Mouse (Mus musculus) retina, postnatal 7 days (tissue): ENCODE measurements around the gene Sufu.

ENCODE experiments used
- DNase-seq: peaks from one replicate; pipeline ENCODE4 v3.0.0-alpha.2; 2012; ENCODE audit warnings: low read depth, low spot score

The Sufu gene

DNA sequence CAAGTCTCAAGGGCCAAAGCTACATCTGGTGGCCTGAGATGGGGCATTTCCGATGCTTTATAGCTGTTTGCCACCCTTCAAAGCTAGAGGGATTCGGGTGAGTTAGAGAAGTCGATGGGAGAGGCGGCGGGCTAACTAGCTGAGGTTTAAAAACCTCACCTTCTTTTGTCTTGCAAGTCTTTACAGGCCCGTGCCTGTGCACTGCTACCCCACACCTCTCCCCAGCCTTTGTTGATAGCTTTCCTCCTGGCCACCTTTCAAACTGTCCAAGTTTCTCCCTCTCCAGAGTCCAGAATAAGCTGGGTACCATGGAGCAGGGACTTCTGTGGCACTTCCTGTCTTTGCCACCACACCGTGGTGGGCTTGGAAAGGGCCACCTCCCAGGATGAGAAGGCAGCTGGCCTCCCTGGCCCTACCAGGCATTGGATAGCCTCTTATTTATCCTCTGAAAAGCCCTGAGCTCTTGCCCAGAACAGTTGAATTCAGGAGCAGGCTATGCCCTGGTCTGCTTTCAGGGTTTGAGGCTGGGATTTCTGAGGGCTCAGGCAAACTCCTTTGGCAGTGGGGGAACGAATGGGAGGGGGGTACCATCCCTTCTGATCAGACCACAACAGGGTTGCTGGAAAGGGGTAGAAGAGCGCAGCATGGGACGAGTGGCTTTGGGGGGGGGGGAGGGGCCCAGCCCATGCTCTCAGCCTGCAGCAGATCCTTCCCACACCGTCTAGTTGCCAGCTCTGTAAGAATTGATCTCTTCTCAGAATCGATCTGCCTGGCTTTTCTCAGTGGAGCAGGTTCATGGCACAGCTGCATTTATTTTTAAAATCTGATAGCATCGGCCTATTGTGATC, 133.1 kb downstream of the Sufu start:
- DNase-seq: no peak

DNA sequence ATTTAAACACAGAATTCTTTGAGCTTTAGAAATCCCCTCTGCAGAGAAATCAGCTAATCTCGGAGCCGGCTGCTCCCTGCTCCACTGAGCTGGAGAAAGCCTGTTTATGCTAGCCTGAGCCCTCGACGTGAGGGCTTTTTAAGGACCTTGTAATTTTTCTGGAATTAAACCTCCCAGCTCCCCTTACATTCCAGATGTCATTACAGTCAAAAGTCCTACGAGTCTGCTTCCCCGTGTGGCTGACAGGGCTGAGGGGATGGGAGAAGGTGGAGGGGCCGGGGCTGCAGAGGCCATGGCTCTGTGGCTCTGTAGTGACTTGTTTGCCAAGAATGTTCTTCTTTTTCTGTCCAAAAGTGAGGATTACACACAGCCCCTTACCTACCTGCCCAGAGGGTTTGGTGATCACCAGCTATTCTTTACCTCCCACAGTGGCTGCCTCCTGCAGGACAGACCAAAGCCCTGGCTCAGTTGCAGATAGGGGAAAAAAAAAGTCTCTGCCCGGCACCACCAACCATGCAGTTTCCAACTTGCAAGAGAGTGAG, 133.8 kb downstream of the Sufu start:
- no peak for DNase-seq

DNA sequence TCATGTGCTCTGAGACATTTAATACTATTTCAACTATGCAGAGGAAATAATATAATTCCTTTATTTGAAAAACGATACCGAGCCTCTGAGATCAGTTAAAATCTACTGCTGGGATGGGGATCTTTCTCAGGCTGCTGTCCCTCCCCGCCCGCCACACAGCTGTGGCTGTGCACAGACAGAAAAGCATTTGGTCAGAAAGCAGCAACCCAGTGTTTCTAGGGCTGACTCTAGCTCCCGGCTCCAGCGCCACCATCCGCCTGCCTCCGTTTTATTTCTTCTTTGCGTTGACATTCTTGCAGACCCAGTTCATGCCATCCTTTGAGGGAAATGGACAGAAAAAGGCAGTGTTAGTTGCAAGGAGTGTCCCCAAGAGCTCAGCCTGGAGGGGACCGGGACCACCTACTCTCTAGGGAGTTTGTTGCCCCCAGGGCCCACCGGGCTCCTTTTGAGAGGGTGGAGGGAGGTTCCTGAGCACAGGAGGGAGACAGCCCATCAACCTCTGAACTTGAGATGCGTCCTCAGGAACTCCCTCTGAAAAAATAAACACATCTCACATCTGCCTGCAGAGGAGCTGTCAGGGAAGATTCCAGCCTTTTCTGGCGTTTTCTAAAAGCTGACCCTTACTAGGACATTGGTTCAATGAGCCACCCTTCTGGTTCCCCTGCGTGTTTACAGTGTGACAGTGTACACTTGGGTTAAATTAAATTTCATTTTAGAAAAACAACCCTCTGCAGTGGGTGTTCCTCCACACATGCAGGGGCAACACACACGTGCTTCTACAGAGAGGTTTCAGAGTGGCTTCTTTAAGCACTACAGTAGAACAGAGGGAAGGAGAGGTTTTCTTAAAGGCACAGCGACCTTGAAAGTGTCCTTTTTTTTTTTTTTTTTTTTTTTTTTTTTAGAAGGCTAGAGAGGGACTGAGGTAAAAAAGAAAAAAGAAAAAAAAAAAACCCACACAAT, 134.7 kb downstream of the Sufu start:
- DNase-seq: no peak

DNA sequence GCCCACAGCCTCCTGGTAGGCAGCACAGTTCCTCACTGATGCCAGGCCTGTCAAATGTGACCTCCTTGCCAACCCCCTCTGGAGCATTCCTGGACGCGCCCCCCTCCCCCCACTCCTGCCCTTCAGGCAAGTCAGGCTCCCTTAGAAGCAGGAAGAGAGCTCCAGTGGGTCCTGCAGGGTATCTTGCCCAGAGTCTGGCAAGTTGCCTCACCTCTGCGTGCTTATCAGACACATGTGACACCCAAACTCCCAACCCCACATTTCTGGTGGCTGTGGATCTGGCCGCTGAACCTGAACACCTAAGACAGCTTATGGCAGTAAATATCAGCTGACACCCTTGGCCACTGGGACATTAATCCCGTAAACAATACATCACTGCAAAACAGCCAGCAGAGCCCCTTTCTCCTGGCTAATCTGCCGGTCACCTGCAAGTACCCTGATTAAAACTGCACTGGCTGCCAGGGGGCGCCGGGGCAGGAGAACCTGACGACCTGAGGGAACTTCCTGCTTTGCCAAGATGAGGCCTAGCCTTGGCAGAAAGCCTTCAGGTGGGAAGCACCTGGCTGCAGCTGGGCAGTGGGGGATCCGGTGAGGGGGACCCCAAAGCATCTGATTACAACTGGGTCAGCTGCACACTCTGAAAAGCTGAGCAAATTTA, 135.5 kb downstream of the Sufu start:
- DNase-seq: no peak

DNA sequence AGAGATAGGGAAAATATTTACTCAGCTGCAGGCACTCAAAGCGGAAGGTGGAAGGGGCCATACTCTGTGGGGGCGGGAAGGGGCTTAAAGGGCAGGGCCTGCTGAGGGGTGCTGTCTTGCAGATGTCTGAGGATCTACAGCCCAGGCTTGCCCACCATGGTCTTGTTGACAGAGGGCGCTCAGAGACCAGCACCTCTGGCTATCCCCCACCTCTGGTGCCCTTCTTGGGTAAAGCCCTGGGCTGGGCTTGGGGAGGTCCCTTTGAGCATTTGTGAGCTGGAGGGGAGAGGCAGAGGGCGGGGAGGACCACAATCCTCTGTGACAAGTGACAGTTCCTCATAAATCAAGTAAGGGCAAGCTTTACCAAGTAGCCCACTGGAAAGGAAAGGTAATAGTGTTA, 136.4 kb downstream of the Sufu start:
- DNase-seq: no peak

DNA sequence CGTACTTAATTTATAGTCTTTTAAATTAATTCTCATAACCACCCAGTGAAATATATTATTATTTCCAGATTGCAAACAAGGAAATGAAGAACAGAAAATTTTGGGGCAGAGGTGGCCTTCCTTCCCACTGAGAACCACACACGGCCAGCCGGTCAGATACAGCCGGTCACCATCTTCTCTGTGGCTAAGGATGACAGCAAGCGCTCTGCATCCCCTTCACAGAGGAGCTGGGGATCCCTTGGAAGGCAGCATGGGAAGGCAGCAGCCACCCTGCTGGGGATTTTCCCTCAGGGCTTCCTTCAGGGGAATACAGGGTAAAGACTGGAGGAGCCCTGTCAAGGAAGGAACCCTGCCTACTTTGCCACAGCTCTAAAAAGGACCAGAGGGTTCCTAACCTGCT, 136.8 kb downstream of the Sufu start:
- DNase-seq: no peak

DNA sequence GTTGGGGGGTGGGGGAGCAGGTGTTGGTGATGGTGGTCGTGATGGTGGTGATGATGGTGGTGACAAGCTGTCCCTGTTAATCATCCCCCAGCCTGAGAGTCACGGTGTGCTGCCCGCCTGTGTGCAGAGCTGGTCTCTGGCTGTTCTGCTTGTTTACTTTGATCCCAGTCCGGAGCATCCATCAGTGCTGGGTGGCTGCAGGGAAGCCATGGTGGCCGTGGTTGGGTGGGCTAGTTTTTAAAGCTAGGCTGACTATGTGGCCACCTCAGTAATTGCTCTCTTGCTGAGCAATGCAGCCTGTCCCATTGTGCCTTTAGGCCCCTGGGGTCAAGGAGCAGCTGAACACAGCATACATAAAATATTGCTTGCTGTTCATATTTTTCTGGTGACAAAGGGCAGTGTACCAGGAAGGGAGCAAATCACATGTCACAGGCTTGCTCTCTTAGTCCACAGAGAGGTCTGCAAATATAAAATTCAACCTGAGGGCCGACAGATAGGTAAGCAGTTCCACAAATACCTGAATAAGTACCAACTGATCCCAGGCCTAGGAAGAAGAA, 137.9 kb downstream of the Sufu start:
- no peak for DNase-seq

DNA sequence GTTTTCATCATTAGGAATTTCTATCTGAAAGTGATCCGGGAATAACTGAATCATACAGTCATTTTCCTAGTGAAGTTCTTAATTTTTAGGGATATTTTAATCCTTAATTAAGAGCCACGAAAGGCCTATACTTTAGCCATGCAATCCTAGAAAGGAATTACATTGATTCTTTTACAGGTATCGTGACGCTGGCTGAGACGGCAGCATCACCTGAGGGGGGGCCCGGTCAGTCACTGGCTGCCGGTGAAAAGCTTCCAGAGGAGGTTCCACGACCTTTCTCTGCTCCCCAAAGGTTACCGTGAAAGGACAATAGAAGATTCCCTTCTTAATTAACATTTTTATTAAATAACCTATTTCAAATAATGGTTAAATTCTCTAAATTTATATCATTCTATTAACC, 140.7 kb downstream of the Sufu start:
- DNase-seq: no peak

DNA sequence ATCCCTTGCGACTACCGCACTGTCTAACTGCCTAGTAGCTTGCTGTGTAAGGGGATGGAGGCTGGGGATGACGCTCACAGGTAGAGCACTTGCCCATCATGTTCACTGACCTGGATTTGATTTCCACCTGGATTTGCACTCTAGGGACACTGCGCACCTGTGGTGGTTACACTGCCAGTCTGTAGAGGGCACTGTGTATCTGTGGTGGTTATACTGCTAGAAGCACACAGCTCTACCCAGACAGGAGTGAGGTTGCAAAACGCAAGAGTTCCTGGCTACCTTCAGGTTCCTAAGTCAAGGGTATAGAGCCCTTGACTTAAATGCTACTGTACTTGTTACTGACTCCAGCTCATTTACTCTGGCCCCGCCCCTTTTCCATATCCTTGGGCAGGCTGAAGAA, 141.5 kb downstream of the Sufu start:
- DNase-seq: no peak
